Mouse (Mus musculus): Measurements from ENCODE around the gene Nfib. TPM values are rescaled to one million over a fixed set of nuclear protein-coding genes. Genes with fewer than 3 reads are reported as not detected.

The Nfib gene
- polyA plus RNA-seq, 1 experiment from 2014 or later: 39.8 TPM

DNA sequence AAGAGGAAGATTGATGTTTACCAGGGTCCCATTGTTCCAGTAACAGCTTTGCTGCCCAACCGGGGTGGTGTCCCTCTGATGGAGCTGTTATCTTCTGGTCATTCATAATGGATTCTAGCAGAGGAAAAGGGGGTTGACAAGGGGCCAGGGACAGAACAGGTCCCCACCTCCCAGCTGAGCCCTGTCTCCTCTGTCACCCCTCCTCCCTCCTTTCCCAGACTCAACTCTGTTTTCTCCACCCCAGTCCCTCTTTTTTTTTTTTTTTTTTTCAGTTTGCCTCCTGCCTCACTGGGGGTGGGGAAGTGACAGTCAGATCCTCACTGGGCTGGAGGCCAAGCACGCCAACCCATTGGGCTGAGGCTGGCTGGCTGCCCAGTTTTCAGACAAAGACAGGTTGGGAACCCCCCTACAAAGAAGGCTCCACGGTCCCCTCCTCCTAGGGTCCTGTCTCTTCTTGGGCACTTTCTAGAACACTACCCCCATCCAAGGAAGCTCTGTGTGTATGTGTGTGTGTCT lies 83.2 kb downstream of the Nfib start:
- Histone ChIP-seq H3K4me1 (peaks cover 21% of the 10 kb centered on the region), H3K4me3 (no peak overlapping the region), H3K9ac (replicated peaks) (no peak overlapping the region), H3K27me3 (no peaks in the 10 kb centered on the region), H3K4me2 (replicated peaks) (no peak overlapping the region), H3K36me3 (no peaks in the 10 kb centered on the region), H3K27ac (replicated peaks) (peak overlapping the region; percentile 65), H3K9me3 (no peaks in the 10 kb centered on the region)
- 14% methylated on average over 3 of the region's 3 CpGs for WGBS
- peak; percentile 86 for ATAC-seq (ENCODE audit: low FRiP score, low read depth)

DNA sequence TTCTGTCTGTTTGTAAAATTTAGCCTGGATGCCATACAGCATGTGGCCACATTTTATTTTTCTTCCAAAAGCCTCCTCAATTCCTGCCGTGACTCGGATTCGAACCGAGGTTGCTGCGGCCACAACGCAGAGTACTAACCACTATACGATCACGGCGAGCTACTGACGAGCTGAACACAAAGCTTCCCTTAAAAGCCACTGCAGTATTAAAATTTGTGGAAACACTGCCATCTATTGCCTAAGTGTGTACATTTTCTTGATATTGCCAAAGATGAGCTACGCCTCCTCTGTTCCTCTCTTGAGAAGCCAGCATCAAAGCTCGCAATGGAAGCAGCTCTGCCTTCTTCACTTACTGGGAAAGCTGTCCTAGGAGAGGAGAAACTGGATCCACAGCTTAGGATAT lies 86.0 kb downstream of the Nfib start:
- WGBS: 70% methylated on average over 12 of the region's 12 CpGs
- no peaks in the 10 kb centered on the region for H3K27me3 ChIP-seq
- H3K9ac ChIP-seq (replicated peaks): no peak overlapping the region
- H3K4me3 ChIP-seq: no peak overlapping the region
- no peak overlapping the region for H3K4me2 ChIP-seq (replicated peaks)
- no peaks in the 10 kb centered on the region for H3K36me3 ChIP-seq
- H3K27ac ChIP-seq (replicated peaks): no peak overlapping the region
- no peak for ATAC-seq (ENCODE audit: low FRiP score, low read depth)
- no peaks in the 10 kb centered on the region for H3K9me3 ChIP-seq
- peaks cover 25% of the 10 kb centered on the region for H3K4me1 ChIP-seq

DNA sequence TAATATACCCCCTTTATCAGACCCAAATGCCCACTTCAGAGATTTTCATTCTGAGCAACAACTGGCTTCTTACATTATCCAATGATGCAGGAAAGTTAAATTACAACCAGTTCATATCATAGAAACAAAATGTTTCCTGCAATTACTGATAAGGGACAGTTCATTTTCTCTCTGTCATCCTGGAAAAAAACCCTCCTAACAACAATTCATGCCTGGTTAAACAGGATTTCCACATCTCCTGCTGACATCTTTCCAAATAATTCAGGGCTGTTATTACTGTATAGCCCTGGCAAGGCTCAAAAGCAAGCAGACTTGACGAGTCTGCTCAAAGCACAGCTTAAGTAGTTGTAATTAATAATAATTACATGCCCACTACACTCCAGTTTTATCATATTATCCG lies 86.5 kb downstream of the Nfib start:
- Histone ChIP-seq H3K36me3 (no peaks in the 10 kb centered on the region), H3K9me3 (no peaks in the 10 kb centered on the region), H3K4me3 (no peak overlapping the region), H3K27ac (replicated peaks) (no peak overlapping the region), H3K4me1 (peaks cover 30% of the 10 kb centered on the region), H3K9ac (replicated peaks) (no peak overlapping the region), H3K27me3 (no peaks in the 10 kb centered on the region), H3K4me2 (replicated peaks) (no peak overlapping the region)
- 72% methylated on average over 2 of the region's 2 CpGs for WGBS
- no peak for ATAC-seq (ENCODE audit: low FRiP score, low read depth)

DNA sequence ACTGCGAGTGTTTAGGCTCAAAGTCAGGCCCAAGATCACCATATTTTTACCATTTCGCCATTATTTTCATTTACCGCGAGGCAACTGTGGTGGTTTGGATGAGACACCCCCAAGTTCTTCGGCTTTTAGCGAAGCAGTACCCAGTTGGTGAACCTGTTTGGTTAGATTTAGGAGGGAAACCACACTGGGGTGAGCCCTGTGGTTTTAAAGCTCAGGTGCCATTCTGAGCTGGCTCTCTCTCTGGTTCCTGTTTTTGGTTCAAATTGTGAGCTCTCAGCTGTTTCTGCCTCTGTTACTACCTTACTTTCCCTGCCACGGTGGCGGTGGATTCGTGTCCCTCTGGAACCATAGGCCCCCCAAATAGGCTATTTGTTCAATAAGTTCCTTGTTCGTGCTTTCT lies 88.3 kb downstream of the Nfib start:
- no peaks in the 10 kb centered on the region for H3K27me3 ChIP-seq
- WGBS: 95% methylated on average over 10 of the region's 10 CpGs
- no peak for ATAC-seq (ENCODE audit: low FRiP score, low read depth)
- H3K27ac ChIP-seq (replicated peaks): no peak overlapping the region
- H3K9ac ChIP-seq (replicated peaks): no peak overlapping the region
- H3K4me2 ChIP-seq (replicated peaks): no peak overlapping the region
- no peaks in the 10 kb centered on the region for H3K36me3 ChIP-seq
- H3K4me1 ChIP-seq: peaks cover 22% of the 10 kb centered on the region
- H3K9me3 ChIP-seq: no peaks in the 10 kb centered on the region
- H3K4me3 ChIP-seq: no peak overlapping the region

DNA sequence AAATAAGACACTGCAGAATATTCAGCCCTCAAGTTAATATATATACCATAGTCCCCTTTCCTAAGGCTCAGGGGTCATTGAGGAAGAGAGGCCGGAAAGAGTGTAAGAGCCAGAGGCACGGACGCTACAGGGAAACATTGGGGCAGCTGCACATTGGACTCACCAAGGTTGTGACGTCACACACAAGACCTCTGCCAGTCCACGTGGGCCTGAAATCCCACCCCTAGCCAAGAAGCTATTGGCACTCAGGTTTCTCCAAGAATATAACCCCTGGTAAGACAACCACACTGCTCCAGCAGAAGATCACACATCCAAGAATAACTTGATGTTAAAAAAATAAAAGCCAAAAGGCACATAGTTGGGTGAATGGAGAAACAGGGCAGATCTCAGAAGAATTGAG lies 89.8 kb downstream of the Nfib start:
- Histone ChIP-seq H3K4me3 (no peak overlapping the region), H3K4me2 (replicated peaks) (no peak overlapping the region), H3K9me3 (no peaks in the 10 kb centered on the region), H3K27me3 (no peaks in the 10 kb centered on the region), H3K9ac (replicated peaks) (no peak overlapping the region), H3K4me1 (peaks cover 14% of the 10 kb centered on the region), H3K36me3 (no peaks in the 10 kb centered on the region), H3K27ac (replicated peaks) (no peak overlapping the region)
- no peak for ATAC-seq (ENCODE audit: low FRiP score, low read depth)
- WGBS: 91% methylated on average over 5 of the region's 5 CpGs

DNA sequence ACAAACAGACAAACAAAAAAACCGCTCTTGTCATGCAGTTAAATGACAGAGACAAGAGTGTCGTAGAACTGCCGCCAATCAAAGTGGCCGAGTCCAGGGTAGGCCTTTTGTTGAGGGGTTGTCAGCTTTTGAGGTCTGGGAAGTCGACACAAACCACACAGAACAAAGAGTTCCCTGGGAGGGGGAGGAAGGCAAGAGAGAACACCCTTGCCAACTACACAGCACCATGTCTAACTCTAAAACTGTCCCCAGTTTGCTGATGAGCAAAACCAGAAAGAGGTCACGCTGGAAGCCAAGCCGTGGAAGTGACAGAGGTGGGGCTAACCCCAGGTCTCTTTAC lies 91.1 kb downstream of the Nfib start:
- peak overlapping the region; percentile 42; the same call in 1 of the 2 replicates for H3K27ac ChIP-seq (replicated peaks)
- peaks cover 14% of the 10 kb centered on the region for H3K4me1 ChIP-seq
- H3K27me3 ChIP-seq: no peaks in the 10 kb centered on the region
- WGBS: 29% methylated on average over 7 of the region's 7 CpGs
- peak; percentile 69 for ATAC-seq (ENCODE audit: low FRiP score, low read depth)
- H3K4me2 ChIP-seq (replicated peaks): no peak overlapping the region
- H3K9me3 ChIP-seq: no peaks in the 10 kb centered on the region
- no peak overlapping the region for H3K4me3 ChIP-seq
- H3K36me3 ChIP-seq: no peaks in the 10 kb centered on the region
- H3K9ac ChIP-seq (replicated peaks): no peak overlapping the region

DNA sequence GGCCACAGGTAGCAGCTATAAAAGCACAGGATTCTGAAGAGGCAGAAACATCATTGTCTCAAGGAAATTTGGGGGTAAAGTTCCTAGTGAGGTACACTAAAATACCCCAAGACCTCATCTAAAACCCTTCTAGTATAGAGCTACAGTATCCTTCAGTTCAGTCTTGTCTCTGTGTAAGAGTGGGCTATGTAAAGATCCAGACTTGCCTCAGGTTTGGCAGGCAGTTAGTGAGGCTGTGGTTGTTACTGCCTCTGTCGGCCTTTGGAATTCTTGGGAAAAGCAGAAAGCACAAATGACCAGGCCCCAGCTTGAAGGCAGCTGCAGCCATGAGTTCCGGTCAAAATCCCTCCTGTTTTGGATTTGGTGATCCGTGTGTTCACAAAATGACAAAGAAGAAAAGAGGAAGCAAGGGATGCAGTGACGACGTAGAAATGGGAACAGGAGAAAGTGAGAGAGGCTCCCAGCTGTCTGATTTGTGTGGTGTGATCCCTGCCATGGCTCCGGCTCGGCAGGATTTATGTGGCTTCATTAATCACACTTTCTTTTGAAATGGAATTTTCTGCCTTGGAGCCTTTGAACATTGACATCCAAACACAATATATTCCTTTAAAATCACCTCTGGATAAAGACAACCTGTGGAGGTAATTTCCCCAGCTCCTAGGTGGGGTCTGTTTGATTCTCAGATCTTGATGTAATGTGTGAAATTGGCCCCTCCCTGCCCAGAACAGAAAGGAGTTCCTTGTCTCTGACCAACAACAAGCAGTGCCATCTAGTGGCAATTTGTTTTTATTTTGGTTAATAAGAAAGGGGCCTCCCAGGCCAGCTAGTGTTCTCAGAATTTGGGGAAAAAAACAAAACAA lies 91.7 kb downstream of the Nfib start:
- 34% methylated on average over 7 of the region's 7 CpGs for WGBS
- peaks cover 14% of the 10 kb centered on the region for H3K4me1 ChIP-seq
- no peaks in the 10 kb centered on the region for H3K9me3 ChIP-seq
- H3K36me3 ChIP-seq: no peaks in the 10 kb centered on the region
- no peaks in the 10 kb centered on the region for H3K27me3 ChIP-seq
- H3K4me2 ChIP-seq (replicated peaks): no peak overlapping the region
- no peak overlapping the region for H3K9ac ChIP-seq (replicated peaks)
- no peak overlapping the region for H3K4me3 ChIP-seq
- H3K27ac ChIP-seq (replicated peaks): 0 out of 2 replicates have a peak overlapping the region, but pooled peaks have one; percentile 42
- ATAC-seq (ENCODE audit: low FRiP score, low read depth): peak; percentile 75

DNA sequence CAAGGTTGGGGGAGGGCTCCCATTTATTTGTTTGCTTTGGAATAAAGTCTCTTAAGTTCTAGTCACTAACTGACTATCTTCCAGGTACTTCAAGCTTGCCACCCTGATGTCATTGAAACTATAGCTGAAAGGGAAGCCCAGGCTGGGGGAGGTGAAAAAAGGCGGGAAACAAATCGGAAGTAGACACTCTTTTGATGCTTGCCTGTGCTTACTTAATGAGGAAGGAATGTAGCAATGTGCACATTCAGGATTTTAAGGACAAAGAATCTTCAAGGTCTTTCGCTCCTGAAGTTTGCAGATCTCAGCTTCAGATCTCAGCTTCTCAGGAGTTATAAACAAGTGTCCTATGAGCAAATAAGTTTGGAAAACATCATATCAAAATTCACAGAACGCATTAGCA lies 95.9 kb downstream of the Nfib start:
- ATAC-seq (ENCODE audit: low FRiP score, low read depth): no peak
- H3K4me1 ChIP-seq: peaks cover 21% of the 10 kb centered on the region
- H3K27ac ChIP-seq (replicated peaks): no peak overlapping the region
- H3K4me2 ChIP-seq (replicated peaks): no peak overlapping the region
- no peak overlapping the region for H3K4me3 ChIP-seq
- H3K27me3 ChIP-seq: no peaks in the 10 kb centered on the region
- H3K9me3 ChIP-seq: no peaks in the 10 kb centered on the region
- 77% methylated on average over 4 of the region's 4 CpGs for WGBS
- no peaks in the 10 kb centered on the region for H3K36me3 ChIP-seq
- H3K9ac ChIP-seq (replicated peaks): no peak overlapping the region

DNA sequence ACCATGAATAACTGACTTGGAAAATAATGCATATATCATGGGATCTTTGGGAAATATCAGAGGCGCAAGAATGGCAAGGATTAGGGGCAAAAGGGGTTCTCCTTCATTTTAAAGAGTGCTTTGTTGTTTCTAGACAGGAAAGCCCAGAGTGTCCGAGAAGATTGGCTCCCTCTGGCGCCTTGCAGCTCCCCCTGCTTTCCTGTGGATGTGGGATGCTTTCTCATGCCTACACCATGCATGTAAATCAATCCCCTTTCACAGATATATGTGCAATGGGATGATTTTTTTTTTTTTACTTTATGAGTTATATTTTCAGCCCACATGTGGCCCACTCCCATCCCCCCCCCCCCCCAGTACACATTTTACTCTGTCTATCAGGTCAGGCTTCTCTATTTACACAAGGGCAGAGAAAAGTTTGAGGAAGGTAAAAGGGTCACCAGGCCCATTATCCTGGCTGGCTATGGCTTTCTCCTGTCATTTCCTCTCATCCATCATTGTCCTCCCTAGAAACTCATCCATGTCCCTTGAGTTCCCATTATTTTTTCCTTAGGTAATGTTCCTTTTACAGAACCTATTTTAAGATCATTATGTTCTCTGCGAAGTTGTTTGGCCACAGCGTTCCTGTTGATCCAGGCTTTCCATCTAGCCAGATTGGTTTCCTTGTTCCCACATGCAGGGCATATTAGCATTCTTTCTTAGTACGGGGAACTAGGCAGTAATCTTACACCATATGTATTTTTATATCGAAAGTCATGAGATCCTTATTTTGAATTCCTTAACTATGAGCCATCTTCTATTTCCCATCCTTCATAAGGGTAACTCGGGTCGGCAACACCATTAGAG lies 96.6 kb downstream of the Nfib start:
- Histone ChIP-seq H3K9ac (replicated peaks) (no peak overlapping the region), H3K4me3 (no peak overlapping the region), H3K36me3 (no peaks in the 10 kb centered on the region), H3K27me3 (no peaks in the 10 kb centered on the region), H3K4me2 (replicated peaks) (no peak overlapping the region), H3K9me3 (no peaks in the 10 kb centered on the region), H3K4me1 (peaks cover 17% of the 10 kb centered on the region), H3K27ac (replicated peaks) (no peak overlapping the region)
- 81% methylated on average over 9 of the region's 9 CpGs for WGBS
- ATAC-seq (ENCODE audit: low FRiP score, low read depth): no peak

DNA sequence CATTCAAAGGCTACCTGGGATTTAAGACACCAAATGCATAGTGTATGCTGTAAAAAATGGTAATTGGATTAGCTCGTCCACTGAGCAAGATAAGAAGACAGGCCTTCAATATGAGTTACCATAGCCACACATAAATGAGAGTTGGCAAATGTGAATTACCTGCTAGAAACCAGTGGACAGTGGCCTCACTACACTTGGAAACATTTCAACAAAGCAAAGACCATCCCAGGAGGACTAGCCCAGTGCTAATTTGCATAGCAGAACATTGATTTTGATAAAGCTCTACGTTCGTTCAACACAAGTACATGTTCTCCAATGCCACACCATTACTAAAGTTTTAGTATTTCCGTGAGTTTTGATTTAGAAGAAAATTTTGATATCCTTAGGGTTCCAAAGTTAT lies 98.3 kb downstream of the Nfib start:
- Histone ChIP-seq H3K27ac (replicated peaks) (no peak overlapping the region), H3K4me2 (replicated peaks) (no peak overlapping the region), H3K9ac (replicated peaks) (no peak overlapping the region), H3K4me3 (no peak overlapping the region), H3K4me1 (peaks cover 16% of the 10 kb centered on the region), H3K9me3 (no peaks in the 10 kb centered on the region), H3K36me3 (no peaks in the 10 kb centered on the region), H3K27me3 (no peaks in the 10 kb centered on the region)
- no peak for ATAC-seq (ENCODE audit: low FRiP score, low read depth)
- 80% methylated on average over 4 of the region's 4 CpGs for WGBS

DNA sequence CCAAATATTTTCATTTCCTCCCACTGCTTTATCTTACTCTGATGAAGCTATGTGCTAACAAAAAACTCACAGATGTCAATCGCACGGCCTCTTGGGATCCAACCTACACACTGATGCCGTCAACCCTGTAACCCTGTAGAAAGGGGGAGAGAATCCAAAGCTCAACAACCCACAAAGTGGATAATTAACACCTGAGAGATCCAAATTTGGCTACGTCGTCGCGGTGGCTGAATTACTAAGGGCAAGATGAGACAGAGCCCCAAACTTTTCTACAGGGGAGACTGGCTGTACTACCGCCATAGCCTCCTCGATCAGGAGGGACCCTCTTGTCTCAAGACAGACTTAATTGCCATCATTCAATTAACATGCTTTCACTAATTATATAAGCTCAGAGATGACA lies 99.2 kb downstream of the Nfib start:
- 0 out of 2 replicates have a peak, but pooled peaks cover 4% of the 10 kb centered on the region for H3K9me3 ChIP-seq
- H3K4me1 ChIP-seq: peaks cover 16% of the 10 kb centered on the region
- no peak overlapping the region for H3K4me3 ChIP-seq
- H3K4me2 ChIP-seq (replicated peaks): no peak overlapping the region
- WGBS: 86% methylated on average over 9 of the region's 9 CpGs
- H3K27ac ChIP-seq (replicated peaks): no peak overlapping the region
- no peak for ATAC-seq (ENCODE audit: low FRiP score, low read depth)
- H3K36me3 ChIP-seq: no peaks in the 10 kb centered on the region
- no peaks in the 10 kb centered on the region for H3K27me3 ChIP-seq
- H3K9ac ChIP-seq (replicated peaks): no peak overlapping the region

Measured in midbrain, embryonic 12.5 days (tissue).